Mouse (Mus musculus) thymus, postnatal 10 days (tissue): ENCODE data around the gene Ttc22.

Source experiments
- DNase-seq, 2 experiments: peaks; one replicate each; pipeline ENCODE4 v3.0.0; 2021; ENCODE audit warnings: low spot score in 2 of 2

The Ttc22 gene

DNA sequence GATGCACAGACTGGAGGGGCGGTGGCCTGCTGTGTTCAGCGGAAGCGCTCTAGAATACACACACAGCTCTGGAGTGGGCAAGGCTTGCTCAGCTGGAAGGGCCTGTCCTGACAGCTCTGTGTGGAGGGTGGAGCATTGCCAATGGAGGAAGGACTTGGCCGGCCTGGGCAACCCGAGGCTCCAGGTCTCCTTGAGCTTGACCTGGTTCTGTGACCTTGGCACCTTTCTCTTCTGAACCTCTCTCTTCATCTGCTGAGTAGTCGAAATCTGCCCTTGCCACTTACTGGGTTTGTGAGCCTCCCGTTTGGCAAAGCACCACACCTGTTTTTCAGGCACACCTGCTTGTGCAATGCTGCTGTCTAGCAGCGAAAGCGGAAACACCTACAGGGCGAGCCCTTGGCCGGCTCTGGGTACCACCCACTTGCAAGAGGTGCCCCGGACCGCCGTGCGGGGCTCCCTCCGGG lies at the start of gene Ttc22:
Ttc22 (plus strand) TSS at position 403 of the 464 bp plus-strand sequence.
- no peak for DNase-seq

DNA sequence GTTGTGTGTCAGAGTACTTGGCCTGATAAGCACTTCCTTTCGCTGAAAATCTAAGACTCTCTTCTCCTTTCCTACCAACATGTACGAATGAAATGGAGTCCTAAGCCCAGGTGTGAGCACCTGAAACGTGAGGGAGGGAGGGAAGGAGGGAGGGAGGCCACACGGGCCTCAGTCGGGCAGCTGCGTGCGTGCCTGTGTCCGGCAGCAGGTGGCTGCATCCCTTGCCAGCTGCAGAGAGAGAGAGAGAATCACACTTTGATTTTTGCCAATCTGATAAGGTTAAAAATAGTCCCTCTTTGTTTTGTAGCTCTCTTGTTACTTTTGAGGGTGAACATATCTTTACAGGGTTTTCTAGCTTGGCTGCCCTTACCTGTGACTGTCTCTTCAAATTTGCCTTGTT lies 47.2 kb upstream of the Ttc22 start:
- no peak for DNase-seq

DNA sequence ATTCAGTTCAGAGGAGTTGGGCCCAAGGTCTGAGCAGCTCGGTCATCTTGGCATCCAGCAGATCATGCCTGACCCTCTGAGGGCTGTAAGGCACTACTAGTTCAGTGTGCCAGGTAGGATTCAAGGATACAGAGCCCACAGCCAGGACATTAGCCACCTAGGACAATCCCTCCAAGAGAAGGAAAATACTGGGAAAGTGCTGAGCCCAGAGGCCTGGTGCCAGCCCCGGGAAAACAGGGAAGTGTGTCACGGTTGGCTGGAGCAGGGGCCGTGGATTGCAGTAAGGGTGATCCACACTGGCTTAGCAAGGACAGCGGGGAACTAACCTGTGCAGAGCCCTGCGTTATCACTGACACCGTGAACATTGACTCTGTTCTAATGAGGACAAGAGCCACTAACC lies 44.7 kb upstream of the Ttc22 start:
- no peak for DNase-seq

DNA sequence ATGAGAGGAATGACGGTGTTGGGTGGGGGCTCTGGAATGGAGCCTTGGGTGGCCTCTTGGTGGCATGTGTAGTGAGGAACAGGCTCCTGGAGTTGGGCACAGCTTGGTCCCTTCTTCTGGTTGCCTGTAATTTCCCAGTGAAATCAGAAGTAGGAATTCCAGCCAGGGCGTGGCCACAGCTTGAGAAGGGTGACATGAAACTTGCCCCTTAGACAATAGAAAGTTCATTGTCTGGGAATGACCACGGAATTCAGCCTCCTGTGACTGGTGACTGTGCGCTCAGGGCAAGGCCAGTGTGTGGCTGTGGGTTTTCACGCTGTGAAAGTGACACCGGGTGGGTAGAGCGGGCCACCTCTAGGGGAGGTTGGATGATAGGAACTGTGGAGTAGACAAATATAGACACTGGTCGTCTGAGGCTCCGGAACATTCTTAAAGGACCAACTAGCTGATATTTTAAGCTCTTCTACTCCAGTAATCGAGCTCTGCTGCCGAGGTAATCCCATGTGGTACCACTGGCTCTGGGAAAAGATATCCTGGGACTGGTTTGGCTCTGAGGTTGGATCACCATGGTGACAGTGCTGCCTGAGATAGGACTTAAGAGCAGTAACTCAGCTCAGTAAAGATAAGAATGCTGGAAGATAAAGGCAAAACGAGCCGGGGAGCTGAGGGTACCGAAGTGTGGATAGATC lies 40.9 kb upstream of the Ttc22 start:
- no peak for DNase-seq

- no peak for DNase-seq
These were observed 40.4 kb upstream of the Ttc22 start for GRCm38 (mm10) chr4:106581865-106582204.

DNA sequence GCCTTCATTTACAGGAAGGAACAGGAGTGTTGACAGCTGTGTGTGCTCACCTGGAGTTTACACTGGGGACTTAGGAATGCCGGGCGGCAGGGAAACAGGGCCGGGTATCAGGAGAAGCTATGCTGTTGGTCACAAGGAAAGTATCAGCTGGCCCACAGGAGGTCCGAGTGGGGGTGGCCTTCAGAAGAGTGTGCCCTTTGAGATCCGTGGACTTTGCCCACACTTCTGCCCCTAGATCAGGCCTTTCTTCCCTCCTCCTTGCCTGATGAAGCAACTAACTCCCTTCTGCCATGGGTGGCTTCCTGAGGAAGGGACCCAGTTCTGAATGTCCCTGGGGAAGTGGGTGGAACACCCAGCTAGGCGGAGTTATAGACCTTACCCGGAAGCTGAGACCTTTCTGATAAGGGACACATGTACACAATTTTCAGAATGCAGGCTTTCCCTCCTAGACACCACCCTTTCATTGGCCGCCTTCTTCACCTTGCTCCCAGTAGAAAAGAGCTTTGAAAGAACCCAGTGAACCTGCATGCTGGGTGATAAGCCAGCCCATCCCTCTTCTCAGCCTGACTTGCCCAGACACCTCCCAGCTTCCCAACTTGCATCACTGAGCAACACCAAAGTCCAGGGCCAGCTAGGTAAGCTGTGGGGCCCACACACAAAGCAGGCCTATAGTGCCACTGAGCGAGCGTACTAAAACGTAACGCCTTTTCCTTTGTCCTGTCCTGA lies 39.6 kb upstream of the Ttc22 start:
- DNase-seq = no peak

GRCm38 (mm10) chr4:106584665-106585064 lies 37.6 kb upstream of the Ttc22 start:
- no peak for DNase-seq

- no peak for DNase-seq
These were observed 35.2 kb upstream of the Ttc22 start for GRCm38 (mm10) chr4:106587075-106587474.

GRCm38 (mm10) chr4:106590142-106590541 lies 32.1 kb upstream of the Ttc22 start:
- DNase-seq = no peak

DNA sequence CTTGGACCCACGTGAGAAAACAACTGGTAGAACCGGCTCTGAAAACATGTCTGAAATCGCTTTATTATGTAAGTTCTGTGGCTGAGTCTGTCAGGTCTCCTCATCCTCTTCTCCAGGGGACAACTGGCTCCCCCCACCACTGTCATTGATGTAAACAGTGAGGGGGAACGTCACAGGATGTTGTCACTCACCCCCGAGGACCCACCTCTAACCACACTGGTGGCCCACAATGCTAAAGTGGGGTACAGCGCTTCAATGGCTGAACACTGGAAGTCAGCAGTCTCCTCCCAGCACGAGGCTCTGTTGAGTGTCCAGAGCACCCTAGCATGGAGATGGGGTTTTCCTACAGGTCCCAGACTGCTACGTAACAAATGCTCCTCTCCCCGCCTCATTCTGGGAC lies 31.4 kb upstream of the Ttc22 start:
- DNase-seq = no peak

DNA sequence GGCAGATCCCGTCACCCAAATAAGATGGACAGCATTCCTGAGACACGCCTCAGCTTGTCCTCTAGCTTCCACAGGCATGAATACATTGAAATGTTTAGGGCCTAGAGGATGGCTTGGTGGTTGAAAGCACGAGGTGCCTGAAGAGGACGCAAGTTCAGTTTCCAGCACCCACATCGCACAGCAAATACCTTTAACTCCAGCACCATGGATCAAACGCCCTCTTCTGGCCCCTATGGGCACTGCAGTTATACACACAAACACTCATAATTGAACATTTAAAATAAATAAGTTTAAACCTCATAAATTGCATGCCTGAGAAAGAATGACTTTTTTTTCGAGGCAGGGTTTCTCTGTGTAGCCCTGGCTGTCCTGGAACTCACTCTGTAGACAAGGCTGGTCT lies 28.6 kb upstream of the Ttc22 start:
- no peak for DNase-seq

DNA sequence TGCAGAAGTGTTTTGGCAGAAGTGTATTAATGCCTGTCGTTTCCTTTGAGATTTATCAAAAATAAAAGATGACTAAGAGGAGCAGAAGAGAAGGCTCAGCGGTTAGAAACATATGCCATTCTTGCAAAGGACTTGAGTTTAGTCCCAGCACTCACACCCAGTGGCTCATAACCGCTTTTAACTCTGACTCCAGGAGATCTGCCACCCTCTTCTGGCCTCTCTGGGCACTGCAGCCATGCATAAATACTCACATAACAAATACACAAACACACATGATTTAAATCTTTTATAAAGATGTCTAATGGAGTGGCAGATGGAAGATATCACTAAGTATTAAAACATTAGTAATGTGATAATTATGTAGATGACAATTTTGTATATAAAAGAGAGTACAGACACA lies 26.0 kb upstream of the Ttc22 start:
- DNase-seq = no peak

DNA sequence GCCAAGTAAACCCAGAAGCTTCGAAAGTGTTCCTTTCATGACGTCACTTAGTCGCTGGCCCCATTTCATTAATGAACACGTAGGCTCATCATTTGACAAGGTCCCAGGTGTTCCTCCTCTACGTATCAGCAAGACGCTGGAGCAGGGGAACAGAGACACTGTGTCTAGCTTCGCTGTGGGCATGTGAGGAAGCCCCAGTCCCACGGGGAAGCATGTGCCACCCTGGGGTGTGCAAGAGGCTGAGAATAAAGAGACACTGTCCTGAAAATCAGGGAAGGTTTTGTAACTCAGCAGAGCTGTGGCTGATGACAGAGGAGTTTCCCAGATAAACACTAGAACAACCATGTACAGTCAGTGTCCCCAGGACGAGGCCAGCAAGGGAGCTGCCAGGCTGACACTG lies 25.2 kb upstream of the Ttc22 start:
- DNase-seq = no peak

DNA sequence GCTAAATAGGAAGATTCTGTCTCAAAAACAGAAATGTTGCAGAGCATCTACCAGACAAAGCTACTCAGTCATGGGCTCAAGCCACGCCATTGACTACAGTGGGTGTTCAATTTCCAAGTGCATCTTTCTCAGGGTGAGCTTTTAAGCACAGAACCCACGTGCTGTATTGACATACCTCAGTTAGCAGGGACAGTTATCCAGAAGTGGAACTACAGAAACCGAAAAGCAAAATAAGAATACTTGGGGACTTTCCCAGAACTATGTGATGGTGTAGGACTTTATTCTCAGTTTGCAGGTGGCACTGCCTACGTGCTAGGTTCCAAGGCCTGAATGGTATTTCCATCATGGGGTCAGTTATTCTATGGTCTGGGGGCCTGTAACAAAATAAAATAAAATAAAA lies 24.5 kb upstream of the Ttc22 start:
- no peak for DNase-seq

- no peak for DNase-seq
These were observed 22.8 kb upstream of the Ttc22 start for GRCm38 (mm10) chr4:106599415-106599814.

DNA sequence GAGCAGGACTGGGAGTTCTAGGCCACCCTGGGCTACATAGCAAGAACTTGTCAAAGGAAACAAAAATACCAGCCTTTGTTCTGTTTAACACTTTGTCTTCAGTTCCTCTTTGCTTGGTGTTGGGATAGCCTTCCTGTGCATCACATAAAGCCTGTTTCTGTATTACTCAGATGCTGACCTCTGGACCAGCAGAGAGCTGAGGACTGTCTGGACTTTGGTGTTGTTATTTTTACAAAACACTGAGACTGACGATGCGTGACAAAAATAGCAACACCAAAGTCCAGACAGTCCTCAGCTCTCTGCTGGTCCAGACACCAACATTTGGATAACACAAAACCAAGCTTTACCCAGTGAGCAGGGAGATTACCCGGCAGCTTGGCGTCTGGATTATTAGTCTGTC lies 21.5 kb upstream of the Ttc22 start:
- no peak for DNase-seq

DNA sequence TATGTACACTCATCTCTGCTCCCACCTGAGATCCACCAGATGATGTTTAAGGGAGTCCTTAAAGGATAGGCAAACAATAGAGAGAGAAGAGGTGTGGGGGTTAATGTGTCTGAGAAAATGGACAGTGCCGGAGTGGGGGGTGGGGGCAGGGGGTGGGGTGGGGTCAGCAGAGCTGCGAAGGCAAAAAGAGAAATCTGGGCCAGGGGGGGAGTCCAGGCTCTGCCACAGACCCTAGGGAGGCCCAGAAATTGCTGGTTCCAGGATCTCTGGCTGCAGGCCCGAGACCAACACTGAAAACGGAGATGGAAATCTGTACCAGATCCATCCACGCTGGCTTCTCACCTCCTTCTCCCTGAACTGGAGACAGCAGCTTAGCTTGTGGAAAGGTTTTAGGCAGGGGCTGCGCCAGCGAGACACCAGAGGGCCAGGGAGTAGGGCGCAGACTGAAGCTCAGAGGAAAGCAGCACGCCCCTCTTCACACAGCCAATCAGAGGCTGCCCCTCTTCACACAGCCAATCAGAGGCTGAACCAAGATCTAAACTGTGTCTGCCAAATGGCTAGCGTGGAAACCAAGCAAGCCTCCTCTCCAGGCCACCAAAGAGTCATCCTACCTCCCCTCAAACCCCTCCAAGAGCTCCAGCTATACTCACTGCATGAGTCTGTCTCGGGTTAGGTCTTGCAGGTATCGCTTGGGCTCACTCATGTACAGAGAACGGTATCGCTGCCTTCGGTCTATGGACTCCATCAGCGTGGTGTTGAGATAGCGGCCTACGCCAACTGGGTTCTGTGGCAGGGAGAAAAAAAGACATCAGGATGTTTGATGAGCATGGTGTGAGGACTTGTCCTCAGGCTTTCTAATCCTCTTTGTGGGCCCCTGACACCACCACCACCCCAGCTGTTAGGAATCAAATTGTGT lies 15.3 kb upstream of the Ttc22 start:
- no peak for DNase-seq

DNA sequence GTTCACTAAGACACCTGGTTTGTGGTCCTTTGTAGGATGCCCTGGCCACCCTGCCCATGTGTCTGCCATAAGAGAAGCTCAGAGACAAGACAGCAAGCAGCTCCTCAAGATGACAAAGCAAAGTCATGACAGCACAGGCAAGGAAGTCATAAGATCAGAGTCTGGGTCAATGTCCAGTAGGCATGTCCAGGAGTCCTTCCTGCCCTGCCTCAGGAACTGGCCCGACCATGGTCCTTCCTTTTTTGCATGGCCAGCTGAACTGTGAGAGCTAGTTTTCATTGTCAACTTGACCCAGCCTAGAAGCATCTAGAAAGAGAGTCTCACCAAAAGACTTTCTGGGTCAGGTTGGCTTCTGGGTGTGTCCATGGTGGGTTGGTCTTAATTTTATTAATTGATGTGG lies 14.3 kb upstream of the Ttc22 start:
- no peak for DNase-seq

- DNase-seq = no peak
These were observed 9.1 kb upstream of the Ttc22 start for GRCm38 (mm10) chr4:106613105-106613504.

DNA sequence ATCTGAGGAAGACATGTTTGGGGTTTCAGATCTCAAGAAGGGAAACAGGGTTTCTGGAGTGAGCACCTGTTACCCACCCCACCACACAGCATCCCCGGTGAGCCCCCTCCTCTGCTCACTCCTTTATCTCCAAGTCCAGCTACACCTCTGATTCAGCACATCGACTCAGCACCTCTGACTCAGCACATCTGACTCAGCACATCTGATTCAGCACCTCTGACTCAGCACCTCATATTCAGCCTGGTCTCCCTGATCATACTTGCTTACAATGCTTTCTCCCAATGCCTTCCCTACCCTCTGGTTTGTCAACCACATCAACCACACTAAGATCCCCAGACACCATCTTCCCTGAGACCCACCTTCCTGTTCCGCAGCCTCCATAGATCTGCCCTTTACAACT lies 8.7 kb upstream of the Ttc22 start:
- peak; percentile 38 for DNase-seq

DNA sequence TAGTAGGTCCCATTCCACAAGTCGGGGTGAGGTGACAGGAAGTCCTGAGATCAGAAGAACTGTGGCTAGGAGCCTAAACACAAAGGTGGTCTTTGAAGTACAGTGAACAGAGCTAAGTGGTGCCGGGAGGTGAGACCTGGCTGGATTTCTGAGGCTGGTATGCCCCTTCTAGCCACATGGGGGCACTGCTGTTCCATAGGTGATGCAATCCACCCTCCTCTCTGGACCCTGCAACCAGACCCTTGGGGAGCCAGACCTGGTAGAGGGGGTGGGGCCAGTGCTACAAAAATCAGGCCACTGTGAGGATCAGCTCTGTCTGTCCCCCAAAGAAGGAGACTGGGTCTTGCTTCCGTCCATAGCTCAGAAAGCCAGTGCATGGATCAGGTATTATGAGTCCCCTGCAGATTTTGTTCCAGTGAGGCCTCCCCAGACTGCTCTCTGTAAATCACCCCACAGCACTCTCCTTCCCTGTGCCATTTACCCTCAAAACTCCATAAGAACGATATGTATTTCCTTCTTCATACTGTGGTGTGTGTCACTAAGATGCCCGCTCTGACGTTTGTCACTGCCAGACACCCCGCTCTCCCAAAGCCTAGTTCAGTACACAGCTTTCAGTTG lies 7.9 kb upstream of the Ttc22 start:
- DNase-seq = peak; percentile 76 to 88

GRCm38 (mm10) chr4:106614881-106615280 lies 7.4 kb upstream of the Ttc22 start:
- peak; percentile 40 to 50 for DNase-seq
